Mouse (Mus musculus): ENCODE data around the gene Frmd6.
A peak's percentile ranks its signal among the peaks of the same experiment; 100 is the strongest.

The Frmd6 gene

DNA sequence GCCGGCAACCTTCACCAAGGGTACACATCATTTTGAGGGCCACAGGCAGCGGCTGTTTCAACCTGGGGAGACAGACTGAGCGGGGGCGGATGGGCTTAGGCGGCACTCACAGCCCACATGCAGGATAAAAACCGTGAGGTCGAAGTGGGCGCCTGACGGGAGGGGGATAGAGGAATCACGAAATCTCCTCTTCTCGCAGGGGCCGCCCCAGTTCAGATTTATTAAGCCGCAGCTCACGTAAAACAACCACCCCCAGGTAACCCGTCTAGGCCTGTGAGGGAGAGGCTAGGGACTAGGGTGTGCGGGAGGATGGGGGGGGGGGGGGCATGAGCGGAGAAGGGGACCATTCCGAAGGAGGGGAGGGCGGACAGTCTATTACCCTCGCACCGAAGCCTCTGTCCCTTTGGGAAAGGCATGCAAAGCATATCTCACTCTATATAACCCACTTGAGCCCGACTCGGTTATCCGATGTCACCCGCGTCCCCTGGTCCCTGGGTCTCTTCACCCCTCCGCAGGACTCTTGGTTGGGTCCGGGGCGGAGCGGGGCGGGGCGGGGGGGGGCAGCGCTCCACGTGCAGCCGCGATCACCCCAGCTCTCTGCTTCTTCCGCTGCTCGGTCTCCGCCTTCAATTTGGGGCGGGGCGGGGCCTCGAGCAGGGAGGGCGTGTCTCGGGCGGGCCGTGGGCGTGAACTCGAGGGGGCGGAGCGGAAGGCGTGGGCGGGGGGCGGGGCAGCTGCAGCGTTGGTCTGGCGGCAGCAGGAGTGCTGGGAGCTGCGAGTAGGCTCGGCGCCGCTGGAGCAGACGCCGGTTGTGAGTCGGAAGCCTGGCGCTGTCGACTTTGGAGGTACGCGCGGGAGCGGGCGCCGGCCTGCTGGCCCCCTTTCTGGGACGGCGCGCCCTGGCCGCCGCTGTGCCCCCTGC lies at the start of gene Frmd6:
Frmd6 (plus strand) TSS at position 786 of the 922 bp plus-strand sequence.
- peak; percentile 81 for DNase-seq (ENCODE audit: low spot score)

GRCm38 (mm10) chr12:70775609-70776008 lies 49.7 kb upstream of the Frmd6 start:
- no peak for DNase-seq (ENCODE audit: low spot score)

GRCm38 (mm10) chr12:70776683-70777082 lies 48.6 kb upstream of the Frmd6 start:
- DNase-seq (ENCODE audit: low spot score), result no peak

DNA sequence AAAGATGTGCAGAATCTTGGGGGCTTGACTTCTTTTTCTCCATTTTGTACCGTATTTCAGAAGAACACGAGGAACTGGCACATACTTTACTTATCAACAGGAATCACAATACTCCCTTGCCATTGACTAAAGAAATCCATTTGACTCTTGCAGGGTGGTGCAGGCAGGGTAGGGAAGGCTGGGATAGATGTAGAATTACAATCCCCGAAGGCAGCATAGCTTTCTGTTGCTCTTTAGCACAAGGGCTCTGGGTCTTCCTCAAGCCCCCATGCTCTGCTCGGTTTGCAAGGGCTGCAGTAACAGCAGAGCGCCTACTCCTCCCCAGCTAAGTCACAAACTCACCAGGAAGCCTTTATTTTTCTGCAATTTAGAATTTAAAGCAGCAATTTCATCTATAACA lies 47.8 kb upstream of the Frmd6 start:
- DNase-seq (ENCODE audit: low spot score), result no peak

DNA sequence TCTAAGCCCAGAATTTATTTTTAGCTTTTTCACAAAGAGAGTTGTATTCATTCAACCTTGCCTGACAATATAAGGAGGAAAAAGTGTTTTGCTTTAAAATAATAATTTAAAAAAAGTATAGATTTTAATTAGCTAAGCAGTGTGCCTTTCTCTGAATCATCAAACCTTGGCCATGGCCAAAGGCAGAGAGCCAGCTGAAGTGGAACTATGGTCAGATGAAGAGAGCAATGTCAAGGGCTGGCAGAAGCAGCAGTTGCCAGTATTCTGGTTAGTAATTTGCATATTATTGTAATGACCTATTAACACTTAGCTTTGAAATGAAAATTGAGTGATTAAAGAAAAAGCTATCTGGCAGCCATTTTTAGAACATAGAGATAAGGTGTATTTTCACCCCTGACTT lies 47.4 kb upstream of the Frmd6 start:
- no peak for DNase-seq (ENCODE audit: low spot score)

- DNase-seq (ENCODE audit: low spot score), result no peak
These were observed 47.0 kb upstream of the Frmd6 start for GRCm38 (mm10) chr12:70778271-70778670.

GRCm38 (mm10) chr12:70778724-70779123 lies 46.6 kb upstream of the Frmd6 start:
- no peak for DNase-seq (ENCODE audit: low spot score)

DNA sequence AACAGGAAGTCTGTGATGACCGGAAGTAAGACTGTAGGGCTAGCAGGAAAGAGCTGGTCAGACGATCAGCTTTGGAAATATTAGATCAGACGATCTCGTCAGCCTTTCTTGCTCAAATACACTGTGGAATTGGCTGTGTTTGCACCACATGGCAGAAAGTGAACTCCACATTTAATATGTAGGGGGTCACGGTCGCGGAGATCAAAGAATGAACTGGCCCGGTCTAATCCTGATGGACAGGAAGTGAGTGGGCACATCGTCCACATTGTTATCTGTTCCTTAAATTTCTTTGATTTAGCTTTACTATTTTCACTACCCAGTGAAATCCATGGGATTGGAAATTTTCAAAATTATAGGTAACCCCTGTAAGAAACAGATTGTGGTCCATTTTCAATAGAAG lies 42.3 kb upstream of the Frmd6 start:
- no peak for DNase-seq (ENCODE audit: low spot score)

DNA sequence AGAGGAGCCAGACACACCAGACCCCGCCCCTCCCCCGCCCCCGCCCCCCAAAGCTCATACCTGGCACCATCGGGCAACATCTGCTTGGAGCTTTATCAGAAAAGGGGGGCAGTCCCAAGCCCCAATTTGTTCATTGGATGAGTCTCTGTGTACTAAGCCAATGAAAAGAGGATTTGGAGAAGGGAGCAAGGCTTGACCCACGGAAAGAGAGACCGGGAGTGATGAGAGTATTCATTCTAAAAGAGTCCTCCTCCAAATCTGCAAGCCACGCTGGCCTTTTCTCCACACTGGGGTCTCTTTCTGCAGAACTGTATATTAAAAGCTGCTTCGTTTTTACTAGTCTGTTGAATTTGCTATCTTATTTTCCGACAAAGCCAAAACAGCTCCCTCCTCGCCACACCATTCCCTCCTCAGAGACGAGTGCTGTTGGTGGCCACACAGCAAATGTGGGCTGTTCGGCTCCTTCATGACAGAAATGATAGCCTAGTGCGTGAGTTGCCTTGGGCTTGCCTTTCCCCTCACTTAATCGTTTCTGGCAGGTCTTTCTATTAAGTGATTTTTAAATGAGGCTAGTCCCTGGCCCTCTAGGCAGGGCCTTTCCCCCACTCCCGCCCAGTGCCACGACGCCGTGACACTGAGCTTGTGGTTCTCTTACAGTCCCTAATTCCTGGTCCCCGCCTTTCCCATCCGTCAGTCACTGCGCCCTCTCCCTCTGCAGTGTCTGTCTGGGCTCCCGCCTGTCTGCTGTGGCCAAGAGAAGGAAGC lies 41.7 kb upstream of the Frmd6 start:
- DNase-seq (ENCODE audit: low spot score), result no peak

GRCm38 (mm10) chr12:70784240-70784705 lies 41.0 kb upstream of the Frmd6 start:
- no peak for DNase-seq (ENCODE audit: low spot score)

GRCm38 (mm10) chr12:70789341-70789740 lies 36.0 kb upstream of the Frmd6 start:
- no peak for DNase-seq (ENCODE audit: low spot score)

DNA sequence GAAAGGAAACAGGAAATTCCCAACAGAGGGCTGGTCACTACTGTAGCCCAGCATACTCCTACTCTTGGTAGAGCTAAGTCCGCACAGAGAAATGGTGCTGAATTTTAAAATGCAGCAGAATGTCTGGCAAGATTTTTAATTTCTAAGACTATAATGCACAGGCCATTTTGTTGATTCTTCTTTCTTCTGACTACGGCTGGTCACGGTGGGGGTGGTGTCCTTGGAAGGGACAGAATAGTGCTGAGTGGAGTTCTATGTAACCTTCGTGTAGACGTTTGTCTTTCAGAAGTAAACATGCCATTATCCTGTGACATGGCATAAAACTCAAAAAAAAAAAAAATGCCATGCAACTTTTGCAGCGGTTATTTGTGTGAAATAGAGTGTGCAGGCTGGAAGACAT lies 32.0 kb upstream of the Frmd6 start:
- DNase-seq (ENCODE audit: low spot score), result no peak

DNA sequence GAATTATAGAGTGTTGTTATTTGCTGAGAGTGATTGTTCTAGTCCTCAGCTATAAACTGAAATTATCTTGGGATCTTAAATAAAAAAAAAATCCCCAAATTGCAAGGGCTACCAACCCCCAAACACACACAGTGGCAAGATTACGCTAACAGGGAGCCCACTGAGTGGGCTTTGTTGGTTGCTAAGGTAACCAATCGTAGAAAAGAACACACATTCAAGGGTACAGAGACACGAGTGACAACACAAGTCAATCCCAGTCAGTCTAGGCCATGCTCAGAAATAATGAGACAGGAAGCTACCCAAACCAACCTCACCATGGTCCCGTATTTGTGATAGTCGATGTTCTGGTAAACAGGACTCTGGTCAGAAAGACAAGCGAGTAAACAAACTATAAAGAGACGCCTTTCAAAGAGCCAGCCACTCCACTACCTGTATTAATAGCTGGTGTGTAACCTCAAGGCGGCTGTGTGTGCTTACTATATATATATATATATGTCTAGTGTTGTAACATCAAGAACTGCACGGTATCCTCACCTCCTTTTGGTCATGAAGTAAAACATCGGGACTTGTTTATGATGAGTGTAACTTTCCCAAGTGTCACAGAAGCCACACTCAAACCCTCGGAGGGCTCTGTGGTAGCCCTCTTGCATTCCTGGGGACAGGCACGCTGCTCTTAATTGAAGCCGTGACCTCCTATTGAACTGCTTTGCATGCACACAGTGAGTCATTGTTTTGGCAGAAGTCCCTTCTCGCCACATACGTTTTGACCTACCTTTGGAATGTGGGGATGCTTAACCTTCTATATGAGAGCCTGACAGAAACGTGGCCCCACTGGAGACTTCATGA lies 30.5 kb upstream of the Frmd6 start:
- DNase-seq (ENCODE audit: low spot score), result no peak

- no peak for DNase-seq (ENCODE audit: low spot score)
These were observed 30.0 kb upstream of the Frmd6 start for GRCm38 (mm10) chr12:70795389-70795711.

- DNase-seq (ENCODE audit: low spot score), result no peak
These were observed 26.8 kb upstream of the Frmd6 start for GRCm38 (mm10) chr12:70798496-70798895.

- DNase-seq (ENCODE audit: low spot score), result no peak
These were observed 25.9 kb upstream of the Frmd6 start for GRCm38 (mm10) chr12:70799231-70800002.

DNA sequence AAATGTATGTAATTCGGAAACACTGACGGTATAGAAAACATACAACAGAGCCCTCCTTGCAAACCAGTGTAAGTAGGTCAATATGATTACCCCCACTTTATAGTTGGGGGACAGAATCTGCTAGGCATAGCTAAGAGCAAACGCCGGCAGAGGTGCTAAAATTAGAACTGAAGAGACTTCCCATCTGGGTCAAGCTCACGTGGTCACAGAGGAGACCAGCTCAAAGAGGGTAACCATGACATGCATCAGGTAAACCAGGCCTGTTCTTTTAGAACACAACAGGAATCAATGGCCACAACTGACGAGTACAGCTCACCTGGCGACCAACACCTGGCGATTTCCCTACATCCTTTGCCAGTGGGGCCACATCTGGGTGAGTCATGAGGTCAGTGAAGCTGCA lies 25.2 kb upstream of the Frmd6 start:
- DNase-seq (ENCODE audit: low spot score), result no peak

DNA sequence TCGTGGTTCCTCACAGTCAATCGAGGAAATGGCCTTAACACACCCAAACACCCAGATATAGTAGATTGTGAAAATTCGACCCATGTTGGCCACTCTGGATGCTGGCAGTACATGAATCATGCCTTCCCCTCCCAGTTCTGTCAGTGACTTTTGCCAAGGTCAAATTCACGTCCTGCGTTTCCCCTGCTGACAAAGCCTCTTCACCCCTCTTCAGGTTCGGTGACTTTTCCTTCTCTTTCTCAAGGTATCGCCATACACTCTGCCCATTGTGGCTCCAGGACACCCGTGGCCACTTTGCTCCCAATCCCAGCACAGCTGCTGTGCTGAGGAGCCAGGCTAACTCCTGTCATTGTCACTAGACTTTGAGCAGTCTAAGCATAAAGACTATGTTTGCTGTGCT lies 24.0 kb upstream of the Frmd6 start:
- DNase-seq (ENCODE audit: low spot score), result no peak

GRCm38 (mm10) chr12:70803494-70803893 lies 21.8 kb upstream of the Frmd6 start:
- no peak for DNase-seq (ENCODE audit: low spot score)

- DNase-seq (ENCODE audit: low spot score), result no peak
These were observed 20.3 kb upstream of the Frmd6 start for GRCm38 (mm10) chr12:70804989-70805388.

GRCm38 (mm10) chr12:70807543-70807942 lies 17.8 kb upstream of the Frmd6 start:
- no peak for DNase-seq (ENCODE audit: low spot score)

DNA sequence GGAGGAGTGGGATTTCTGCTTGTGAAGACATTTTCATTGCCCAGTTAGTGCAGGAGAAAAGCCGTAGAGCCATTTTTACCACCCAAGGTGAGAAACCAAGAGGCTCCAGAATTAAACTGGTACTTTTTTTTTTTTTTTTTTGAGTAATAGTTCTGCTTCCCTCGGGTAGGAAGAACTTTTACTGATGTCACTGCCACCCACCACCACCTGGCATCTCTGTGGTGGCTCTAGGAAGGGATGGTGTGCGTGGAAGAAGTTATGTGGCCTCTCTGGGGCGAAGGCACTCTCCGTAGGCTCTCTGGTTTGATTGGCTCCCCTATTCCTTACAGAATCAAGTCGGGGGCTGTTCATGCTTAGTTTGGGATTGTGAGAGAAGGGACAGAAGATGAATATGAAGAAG lies 17.3 kb upstream of the Frmd6 start:
- DNase-seq (ENCODE audit: low spot score), result no peak

Measured in left cerebral cortex, adult 11 months (tissue).